Mouse (Mus musculus): ENCODE data around the gene Col24a1.

- TF ChIP-seq CTCF (IDR thresholded peaks at IDR 0.05; ENCODE audit: low read depth, low read length) (no peak), POLR2A (IDR thresholded peaks at IDR 0.05; ENCODE audit: extremely low read depth, insufficient read depth, low read length) (no peak)
Measured at GRCm38 (mm10) chr3:145595354-145595753, 303.1 kb downstream of the Col24a1 start.

All from liver, adult 2 months (tissue).